Mouse (Mus musculus) A20 (cell line): ENCODE results near the gene Mlec.

Experiments used
- DNase-seq: peaks from one replicate; pipeline ENCODE4 v3.0.0-alpha.2; 2011; ENCODE audit warnings: low read depth, low spot score

The Mlec gene

GRCm38 (mm10) chr5:115158040-115158983 is at the start of gene Mlec:
Gene Mlec (minus strand): TSS chr5:115158179.
- peak; percentile 99 for DNase-seq

DNA sequence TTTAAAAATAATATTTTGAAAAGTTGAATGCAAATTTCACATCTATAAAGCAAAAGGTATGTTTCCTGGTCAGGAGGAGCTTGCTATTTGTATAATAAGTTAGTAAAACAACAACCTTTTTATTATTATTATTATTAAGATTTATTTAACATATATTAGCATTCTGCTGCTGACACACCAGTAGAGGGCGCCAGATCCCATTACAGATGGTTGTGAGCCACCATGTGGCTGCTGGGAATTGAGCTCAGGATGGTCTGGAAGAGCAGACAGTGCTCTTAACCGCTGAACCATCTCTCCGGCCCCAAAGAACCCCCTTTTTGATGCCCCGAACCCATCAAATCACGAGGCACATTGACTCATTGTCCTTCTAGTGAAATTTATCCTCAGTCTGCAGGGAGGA is 49.3 kb upstream of the Mlec start:
- no peak for DNase-seq

GRCm38 (mm10) chr5:115204562-115205311 is 46.8 kb upstream of the Mlec start:
- peak; percentile 69 for DNase-seq

GRCm38 (mm10) chr5:115203735-115204561 is 46.0 kb upstream of the Mlec start:
- no peak for DNase-seq

DNA sequence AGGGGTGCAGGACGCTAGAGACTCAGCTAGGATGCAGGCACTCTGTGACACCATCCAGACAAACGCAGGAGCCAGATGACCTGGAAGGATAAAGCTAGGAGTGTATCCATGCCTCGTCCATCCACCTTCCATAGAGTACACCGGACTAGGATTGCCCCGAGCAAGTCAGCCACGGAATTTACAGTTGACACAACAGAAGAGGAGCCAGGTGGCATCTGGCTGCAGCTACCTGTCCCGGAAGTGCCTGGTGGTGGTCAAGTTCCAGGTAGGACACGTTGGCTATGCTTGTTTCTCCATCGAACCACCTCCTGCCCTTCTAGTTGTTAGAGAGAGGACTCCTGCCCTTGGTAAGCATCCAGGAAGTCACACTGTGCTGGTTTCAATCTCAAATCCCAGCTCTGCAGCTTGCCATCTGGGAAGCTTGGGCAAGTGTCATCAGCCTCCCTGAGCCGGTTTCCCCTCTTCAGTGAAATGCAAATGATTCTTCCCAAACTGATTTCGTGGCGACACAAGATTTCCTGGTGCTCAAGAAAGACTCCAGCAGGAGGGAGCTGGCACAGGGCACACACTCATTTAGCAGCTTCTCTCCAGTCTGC is 36.7 kb upstream of the Mlec start:
- DNase-seq: no peak

GRCm38 (mm10) chr5:115193669-115194625 is 36.0 kb upstream of the Mlec start, which contains the start of gene Cabp1:
Gene Cabp1 (minus strand): TSS chr5:115194381.
- peak; percentile 89 for DNase-seq

- peak; percentile 53 for DNase-seq
Observed at GRCm38 (mm10) chr5:115193226-115193625, 35.2 kb upstream of the Mlec start.

- no peak for DNase-seq
Observed at GRCm38 (mm10) chr5:115192828-115193195, 34.8 kb upstream of the Mlec start.

DNA sequence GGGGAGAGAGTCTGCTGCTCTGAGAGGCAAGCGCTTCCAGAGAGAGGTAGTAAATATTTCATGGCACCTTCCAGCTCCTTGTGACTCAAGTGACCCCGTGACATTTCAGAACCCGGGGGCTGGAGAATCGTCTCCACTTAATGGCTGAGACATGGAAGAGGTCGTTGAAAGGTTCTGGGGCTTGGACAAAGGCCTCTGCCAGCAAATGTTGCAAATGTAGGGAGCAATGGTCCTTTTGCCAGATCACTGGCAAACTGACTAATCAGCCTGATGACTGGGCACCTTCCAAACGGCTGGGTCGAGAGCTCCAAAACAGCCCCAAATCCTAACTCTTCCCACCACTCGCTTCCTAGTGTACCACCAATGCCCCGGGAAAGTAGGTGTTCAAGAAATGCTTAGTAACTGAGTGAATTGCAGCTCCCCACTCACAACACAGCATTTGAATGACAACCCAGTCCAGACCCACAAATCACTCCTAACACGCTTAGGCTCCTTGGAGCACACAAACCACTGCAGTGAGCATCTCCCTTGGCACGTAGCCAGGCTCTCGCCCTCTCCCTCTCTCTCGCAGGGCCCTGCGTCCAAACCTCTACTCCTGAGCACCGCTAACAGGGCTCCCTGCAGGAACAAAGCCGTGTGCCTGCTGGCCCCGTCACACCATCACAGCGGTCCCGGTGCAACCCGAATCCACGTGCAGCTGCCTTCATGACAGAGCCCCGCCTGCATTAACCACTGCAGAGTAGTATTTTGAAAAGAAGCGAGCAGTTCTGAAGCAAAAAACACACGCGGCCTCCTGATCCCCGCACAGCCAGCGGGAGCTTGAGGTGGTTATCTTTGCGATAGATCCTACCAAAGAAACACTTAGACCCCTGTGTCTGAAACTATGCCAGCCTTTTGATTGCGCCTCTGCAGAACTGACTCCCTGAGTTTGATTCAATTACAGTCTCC is 34.2 kb upstream of the Mlec start:
- DNase-seq: no peak

GRCm38 (mm10) chr5:115190081-115190480 is 32.1 kb upstream of the Mlec start:
- DNase-seq: no peak

DNA sequence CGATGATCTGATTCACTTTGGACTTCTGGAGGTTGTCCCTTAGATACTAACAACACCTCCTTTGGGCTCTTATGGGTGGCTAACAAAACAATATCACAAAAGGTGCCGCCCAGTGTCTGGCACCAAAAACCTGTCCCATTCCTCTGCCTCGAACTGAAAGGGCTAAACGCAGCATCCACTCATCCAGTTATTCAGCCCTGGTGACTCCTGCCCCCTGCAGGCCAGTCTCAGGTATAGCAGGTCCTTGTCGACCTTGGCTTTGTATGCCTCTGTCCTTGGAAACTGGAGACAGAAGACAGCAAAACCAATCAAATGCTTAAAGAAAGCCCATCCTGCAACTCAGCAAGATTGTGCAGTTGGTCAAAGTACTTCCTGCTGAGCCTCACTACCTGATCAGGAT is 30.8 kb upstream of the Mlec start:
- peak; percentile 68 for DNase-seq

DNA sequence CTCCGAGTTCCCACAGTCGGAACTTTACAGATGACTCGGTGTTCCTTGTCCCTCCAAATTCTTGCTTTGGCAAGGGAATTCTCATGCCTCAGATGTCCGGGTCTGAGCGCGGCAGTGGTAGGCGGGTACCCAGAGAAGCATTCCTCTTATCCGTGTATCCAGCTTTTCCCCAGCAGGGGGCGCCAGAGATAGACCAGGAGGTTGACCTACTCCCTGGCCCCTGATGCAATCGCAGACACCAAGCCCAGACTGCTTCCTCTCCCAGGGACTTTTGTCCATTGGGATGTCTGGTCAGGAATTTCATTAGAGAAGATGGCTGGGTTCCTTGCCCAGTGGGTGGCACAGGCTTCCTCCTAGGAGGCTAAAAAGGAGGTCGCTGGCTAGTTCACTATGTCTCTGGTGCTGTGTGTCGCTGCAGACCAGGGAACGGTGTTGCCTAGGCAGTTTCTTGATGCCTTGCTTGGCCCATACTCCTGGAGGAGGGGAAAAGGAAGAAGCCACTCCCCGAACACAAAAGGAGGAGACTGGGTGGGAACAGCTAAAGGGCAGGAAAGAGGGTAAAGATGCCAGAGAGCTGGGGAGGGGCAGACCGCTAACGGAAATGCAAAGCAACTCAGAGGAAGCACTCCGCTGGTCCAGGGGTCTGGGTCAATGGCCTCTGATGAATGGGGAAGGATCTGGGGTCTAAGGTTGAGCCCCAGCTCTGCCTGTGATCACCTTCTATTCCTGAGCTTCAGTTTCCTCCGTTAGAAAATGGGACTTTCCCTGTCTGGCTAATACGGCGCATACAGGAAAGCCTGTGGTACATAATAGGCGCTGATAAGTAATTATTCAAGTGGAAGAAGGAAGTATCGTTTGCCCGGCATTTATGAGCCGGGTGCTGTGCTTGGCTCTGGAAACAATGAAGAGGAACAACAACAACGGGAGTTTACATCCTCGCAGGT is 29.5 kb upstream of the Mlec start:
- peak; percentile 92 for DNase-seq

- peak; percentile 23 for DNase-seq
Observed at GRCm38 (mm10) chr5:115186371-115187073, 28.5 kb upstream of the Mlec start.

DNA sequence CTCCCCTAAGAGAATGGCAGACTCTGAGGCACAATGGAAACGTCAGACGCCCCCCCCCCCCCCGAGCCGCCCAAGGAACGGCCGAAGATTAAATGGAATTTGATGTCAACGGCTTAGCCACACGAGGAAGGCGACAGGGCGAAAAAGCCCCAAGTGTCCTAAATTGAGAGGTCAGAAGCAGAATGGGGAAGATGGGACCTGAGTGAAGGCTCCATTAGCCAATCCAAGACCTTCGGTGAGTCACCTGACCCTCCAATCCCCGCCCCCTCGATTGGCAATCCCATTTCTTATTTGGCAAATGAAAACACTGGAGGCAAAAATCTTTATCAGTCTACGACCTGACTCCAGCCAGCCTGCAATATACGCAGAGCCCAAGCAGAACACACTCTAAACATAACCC is 26.7 kb upstream of the Mlec start:
- no peak for DNase-seq

DNA sequence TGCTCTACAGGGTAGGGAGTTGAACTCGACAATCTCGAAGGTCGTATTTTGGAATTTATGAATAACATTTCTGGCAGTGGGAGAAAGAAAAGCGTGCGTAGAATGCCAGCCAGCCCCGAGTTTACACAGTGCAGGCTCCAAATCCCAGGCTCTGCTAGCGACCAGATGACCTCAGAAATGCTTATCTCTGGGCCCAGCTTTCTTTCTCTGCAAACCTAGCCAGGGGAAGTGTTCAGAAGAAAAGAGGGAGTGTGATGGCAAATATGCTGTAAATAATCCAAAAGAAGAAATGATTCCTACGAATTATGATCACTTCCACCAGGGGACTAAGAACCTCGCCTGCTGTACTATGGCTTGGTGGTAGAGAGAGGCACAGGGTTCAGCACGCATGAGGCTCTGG is 25.5 kb upstream of the Mlec start:
- no peak for DNase-seq

GRCm38 (mm10) chr5:115182925-115183324 is 24.9 kb upstream of the Mlec start:
- no peak for DNase-seq

DNA sequence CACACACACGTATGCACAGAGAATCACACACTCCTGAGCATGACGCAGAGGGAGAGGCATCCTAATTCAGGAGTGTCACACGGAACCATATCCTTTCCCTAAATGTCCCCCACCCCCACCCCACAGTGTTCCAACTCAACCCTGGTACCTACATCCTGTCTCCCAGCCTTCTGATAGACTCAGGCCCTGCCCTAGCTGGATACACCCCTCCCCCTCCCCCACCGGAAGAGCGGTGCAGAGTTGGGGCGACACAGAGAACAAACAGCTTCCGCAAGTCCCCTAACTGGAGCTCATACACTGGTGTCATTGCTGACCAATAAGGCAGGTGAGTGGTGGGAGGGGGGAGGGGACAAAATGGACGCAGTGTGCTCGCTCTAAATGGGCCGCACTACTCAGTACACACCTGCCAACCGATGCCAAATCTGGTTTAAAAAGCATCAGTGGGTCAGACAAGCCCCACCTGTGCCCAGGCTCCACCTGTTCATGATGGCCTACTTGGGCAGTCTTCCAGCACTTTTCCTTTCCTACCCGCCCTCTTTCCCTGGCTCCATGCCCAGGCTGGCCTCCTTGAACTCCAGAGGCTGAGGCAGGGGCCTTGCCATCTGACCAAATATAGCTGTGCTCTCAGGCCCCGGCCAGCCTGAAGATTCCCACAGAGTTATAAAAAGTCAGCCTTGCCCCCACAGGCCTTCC is 23.4 kb upstream of the Mlec start:
- DNase-seq: no peak
